Mouse (Mus musculus) neural tube, embryonic 11.5 days (tissue): ENCODE data around the gene Olfr530. TPM values are rescaled to one million over a fixed set of nuclear protein-coding genes. Genes with fewer than 3 reads are reported as not detected.

Source experiments
- polyA plus RNA-seq: library from polyadenylated mRNA; unstranded; fragments of >200 nt; fragmentation: Nextera tagmentation; extraction: Ambion mirVana; gene quantifications from 2 replicates; pipeline ENCODE4 v1.2.1, GENCODE M21; 2014

The Olfr530 gene
- polyA plus RNA-seq, 1 experiment from 2014 or later = not detected

Other genes with a start within 250 kb of the Olfr530 start
- 19.5 and 21.7 TPM in 2 replicates for gene Mtg1, start 238.8 kb downstream of the Olfr530 start, polyA plus RNA-seq
- 0.72 and 1.2 TPM in 2 replicates for gene Sprn, start 221.5 kb downstream of the Olfr530 start, polyA plus RNA-seq
- not detected in 2 replicates for gene Olfr522, start 211.6 kb downstream of the Olfr530 start, polyA plus RNA-seq
- not detected in 2 replicates for gene Olfr523, start 203.1 kb downstream of the Olfr530 start, polyA plus RNA-seq
- gene Olfr524, start 170.4 kb downstream of the Olfr530 start, polyA plus RNA-seq = not detected in 2 replicates
- not detected in 2 replicates for gene Cd163l1, start 158.1 kb downstream of the Olfr530 start, polyA plus RNA-seq
- not detected in 2 replicates for gene 5830411N06Rik, start 129.0 kb downstream of the Olfr530 start, polyA plus RNA-seq
- gene Olfr525, start 55.5 kb downstream of the Olfr530 start, polyA plus RNA-seq = not detected in 2 replicates
- not detected in 2 replicates for gene Olfr527, start 42.3 kb downstream of the Olfr530 start, polyA plus RNA-seq
- not detected in 2 replicates for gene Olfr60, start 14.7 kb downstream of the Olfr530 start, polyA plus RNA-seq
- not detected in 2 replicates for gene Olfr531, start 26.6 kb upstream of the Olfr530 start, polyA plus RNA-seq
- not detected in 2 replicates for gene Olfr532, start 45.3 kb upstream of the Olfr530 start, polyA plus RNA-seq
- not detected in 2 replicates for gene Olfr533, start 87.0 kb upstream of the Olfr530 start, polyA plus RNA-seq
- gene Olfr535, start 107.9 kb upstream of the Olfr530 start, polyA plus RNA-seq = not detected in 2 replicates
- gene Olfr536, start 131.1 kb upstream of the Olfr530 start, polyA plus RNA-seq = not detected in 2 replicates
- gene Olfr538, start 191.6 kb upstream of the Olfr530 start, polyA plus RNA-seq = not detected in 2 replicates
- not detected in 2 replicates for gene Olfr46, start 224.9 kb upstream of the Olfr530 start, polyA plus RNA-seq